Mouse (Mus musculus): ENCODE data around the gene 1700021F05Rik. TPM values are rescaled to one million over a fixed set of nuclear protein-coding genes. Genes with fewer than 3 reads are reported as not detected.
A peak's percentile ranks its signal among the peaks of the same experiment; 100 is the strongest.

Gene 1700021F05Rik
- polyA plus RNA-seq, 2 experiments from 2014 or later: 27.3 to 34.2 TPM

DNA sequence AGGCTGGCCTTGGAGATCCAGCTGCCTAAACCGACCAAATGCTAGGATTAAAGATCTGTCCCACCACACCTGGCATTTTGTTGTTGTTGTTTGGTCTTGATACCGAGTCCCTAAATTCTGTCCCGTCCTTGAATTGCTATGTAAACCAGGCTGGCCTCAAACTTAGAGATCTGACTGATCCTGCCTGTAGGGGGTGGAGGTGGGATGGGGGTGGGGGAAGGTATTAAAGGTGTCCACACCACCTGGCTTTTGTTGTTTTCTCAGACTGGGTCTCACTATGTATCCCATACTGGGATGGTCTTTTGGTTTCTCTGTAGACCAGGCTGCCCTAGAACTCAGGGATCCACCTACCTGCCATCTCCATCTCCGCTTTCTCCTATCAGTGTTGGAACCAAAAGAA lies 59.6 kb downstream of the 1700021F05Rik start:
- ATAC-seq: no peak

DNA sequence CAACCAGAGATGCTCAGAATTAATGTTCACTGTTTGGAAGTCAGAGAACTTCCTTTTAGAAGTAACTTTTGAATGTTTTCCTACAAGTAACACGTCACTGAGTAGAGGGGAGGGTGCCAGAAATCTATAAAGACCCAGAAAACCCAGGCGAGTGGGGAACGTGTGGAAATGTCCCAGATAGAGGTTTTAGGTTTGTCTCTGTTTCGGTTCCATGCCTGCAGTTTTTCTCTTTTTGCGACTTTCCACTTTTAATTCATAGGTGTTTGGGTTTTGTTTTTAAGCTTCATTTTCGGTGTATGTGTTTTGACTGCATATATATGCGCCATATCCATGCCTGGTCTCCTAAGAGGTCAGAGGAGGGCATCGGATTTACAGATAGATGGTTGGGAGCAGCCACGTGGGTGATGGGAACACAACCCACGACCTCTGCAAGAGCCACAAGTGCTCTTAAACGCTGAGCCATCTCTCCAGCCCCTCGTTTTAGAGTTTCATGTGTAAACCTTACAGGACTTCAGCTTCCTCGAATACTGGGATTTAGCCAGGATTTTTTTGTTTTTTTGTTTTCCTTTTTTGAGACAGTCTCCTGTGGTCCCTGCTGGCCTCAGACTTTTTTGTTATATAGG lies 60.5 kb downstream of the 1700021F05Rik start:
- no peak for ATAC-seq

DNA sequence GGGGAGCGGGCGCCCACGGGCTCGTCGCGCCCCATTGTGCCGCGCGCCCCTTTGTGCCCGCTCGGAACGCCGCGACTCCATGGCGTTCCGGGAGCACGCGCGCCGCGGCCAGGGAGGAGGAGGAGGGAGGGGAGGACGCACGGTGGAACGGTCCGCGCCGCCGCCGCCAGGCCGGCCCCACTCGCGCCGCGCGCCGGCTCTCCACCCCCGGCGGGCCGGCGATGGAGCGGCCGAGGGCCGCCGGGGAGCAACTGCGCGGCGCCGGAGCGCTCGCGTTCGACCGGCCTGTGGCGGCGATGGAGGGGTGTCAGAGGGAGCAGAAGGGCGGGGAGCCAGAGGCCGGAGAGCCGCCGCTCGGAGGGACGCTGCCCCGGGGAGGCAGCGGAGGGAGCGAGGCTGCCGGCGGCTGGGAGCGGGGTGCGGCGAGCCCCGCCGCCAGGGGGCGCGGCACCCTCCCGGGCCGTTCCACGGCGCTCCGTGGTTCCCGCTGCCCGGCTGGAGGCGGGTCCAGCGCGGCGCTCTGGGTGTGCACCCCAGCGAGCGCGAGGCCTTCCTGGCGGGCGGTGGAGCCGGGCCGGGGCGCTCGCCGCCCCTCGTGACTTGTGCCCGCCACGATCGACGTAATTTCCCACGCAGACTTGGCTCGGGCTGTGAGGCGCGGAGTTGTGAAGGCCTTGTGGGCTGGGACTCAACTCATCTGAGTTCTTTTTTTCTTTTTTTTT lies 61.2 kb downstream of the 1700021F05Rik start:
- ATAC-seq: peak; percentile 87

DNA sequence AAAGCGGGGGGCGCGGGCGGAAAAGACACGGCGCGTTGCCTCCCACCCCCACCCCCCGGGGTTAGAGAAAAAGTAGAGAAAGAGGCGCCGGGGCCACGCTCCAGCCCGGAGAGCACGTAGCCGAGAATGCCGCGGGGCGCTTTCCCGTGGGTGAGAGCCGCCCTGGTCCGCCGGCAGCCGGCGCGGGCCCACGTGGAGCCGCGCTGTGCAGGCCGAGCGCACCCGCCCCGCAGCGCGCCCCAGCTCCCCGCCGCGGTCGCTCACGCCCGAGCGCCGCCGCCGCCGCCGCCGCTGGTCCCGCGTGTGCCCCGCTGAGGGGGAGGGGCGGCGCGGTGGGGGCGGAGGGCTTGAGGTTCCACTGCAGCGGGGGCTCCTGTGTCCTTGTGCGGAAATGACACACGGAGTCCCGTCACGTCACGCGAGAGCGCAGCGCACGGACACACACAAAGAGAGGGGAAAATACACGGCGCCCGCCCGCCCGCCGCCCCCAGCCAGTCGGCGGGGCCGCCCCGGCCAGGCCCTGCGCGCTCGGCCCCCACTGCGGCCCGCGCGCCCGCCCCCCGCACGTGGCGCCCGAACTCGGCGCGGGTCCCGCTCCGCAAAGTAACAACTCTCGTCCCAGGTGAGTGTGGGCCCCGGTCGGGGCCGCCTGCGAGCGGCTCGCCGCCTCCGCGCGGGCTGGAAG lies 61.9 kb downstream of the 1700021F05Rik start, which contains the start of gene Bend3:
Bend3 (plus strand) TSS at position 81 of the 685 bp plus-strand sequence.
- peak; percentile 5 for ATAC-seq

DNA sequence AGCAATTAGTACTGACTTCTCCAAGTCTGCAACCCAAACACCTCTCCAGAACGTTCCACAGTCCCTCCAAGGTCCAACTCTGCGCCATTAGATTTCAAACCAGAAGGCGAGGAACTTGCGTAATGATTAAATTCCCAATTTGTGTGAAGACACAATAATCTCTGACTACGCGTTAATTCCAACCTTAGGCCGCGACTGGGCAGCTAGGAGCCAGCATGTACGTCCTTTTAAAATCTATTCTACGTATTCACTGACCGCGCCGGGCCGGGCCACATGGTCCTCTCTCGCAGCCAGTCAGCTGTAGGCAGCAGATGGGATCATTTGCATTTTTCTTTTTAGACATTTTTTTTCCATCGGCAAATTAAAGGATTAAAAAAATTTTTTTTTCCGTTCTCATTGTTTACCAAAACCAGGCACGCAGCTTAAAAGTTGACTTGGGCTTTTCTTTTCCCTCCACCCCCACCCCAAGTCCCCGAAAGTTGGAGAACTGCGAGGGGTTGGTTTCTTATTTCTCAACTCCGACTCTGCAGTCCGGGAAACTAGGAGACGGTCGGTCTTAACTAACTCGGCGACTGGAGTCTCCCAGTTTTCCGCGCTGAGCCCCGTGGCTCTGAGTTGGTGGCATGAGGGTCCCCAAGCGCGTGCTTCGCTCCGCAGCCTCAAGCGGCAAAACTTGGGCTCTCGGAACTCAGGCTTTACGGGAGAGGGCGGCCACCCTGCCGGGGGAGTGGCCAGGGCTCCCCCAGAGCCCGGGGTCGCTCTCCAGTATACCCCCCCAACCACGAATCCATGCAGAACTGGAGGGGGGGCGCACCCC lies 62.7 kb downstream of the 1700021F05Rik start:
- ATAC-seq: no peak

DNA sequence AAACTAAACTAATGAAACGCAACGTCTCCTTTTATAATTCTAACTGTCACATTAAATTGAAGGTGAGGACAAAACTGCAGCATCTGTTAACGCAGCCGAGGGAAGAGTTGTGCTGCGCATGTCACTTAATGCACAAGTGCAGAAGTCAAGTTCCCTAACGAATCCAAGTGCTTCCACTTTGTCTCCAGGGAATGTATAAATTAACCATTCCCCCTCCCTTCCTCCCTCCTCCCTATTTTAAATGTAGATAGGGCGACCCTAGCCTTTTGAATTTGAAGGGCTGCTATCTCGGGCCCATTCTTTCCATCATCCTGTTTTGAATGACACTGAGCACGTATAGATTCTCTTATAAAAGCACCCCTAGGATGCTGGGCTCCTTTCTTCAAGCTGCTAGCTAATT lies 63.3 kb downstream of the 1700021F05Rik start:
- ATAC-seq: no peak

DNA sequence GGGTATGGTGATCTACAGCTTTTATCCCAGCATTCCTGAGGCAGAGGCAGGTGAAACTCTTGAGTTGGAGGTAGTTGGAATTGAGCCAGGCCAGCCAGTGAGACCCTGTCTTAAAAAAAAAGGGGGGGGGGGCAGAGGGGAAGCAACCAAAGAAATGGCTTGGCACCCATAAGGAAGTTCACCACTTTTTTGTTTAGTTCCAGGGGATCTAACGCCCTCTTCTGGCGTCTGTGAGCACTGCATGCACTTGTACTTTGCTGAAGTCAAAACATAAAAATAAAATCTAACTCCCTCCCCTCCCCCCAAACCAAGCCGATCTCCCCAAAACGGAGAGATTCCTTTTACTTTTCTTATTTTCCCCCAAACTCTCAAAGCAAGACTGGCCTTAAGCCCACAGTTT lies 65.4 kb downstream of the 1700021F05Rik start:
- ATAC-seq: no peak

Other genes with a start within 250 kb of the 1700021F05Rik start
- gene Bend3, start 62.2 kb downstream of the 1700021F05Rik start, polyA plus RNA-seq (2017; shearing (Covaris generic)): 1 to 10 TPM; 1.0 to 1.5 TPM
- gene Gm9803, start 16.9 kb downstream of the 1700021F05Rik start, polyA plus RNA-seq (2017; shearing (Covaris generic)): 10 to 100 TPM; 33.4 to 45.0 TPM
- 1 to 10 TPM in 1 of 2 experiments, not detected in 1; 6.1 TPM for gene Cd24a, start 37.3 kb upstream of the 1700021F05Rik start, polyA plus RNA-seq (2017; shearing (Covaris generic))

All from activated CD4-positive, CD25-positive, alpha-beta regulatory T cell, adult 4 months (primary cell).